Mouse (Mus musculus) liver, postnatal 0 days (tissue): ENCODE results near the gene Inmt. TPM values are rescaled to one million over a fixed set of nuclear protein-coding genes. Genes with fewer than 3 reads are reported as not detected.
A peak's percentile ranks its signal among the peaks of the same experiment; 100 is the strongest.
"Not testable (repeated sequence)": the region's sequence is repeated elsewhere in the genome, so short reads cannot be mapped to it uniquely, and the experiment has no call there.

Source experiments
- ATAC-seq: fragments of 200-750 bp; cut with Nextera tagmentation; 2 replicates; pipeline ENCODE4 v1.8.0; 2017; ENCODE audit warnings: mild to moderate bottlenecking, moderate library complexity
- DNase-seq: peaks from one replicate; pipeline ENCODE4 v3.0.0-alpha.2; 2016
- H3K27ac ChIP-seq: fragments of 300-500 bp; sonication (generic); 2 replicates; pipeline ENCODE4 v1.5.1; 2014; ENCODE audit warnings: antibody characterized with exemption, moderate library complexity, mild to moderate bottlenecking, low read depth
- H3K27me3 ChIP-seq: fragments of 300-500 bp; sonication (generic); 2 replicates; pipeline ENCODE4 v1.6.1; 2014; ENCODE audit warnings: low read length, control low read depth, mixed read lengths; ENCODE audit not compliant: insufficient read depth
- H3K36me3 ChIP-seq: fragments of 300-500 bp; sonication (generic); replicated peaks from 2 replicates; pipeline ENCODE4 v1.6.1; 2014; ENCODE audit warnings: mild to moderate bottlenecking, control low read depth, low read length, moderate library complexity, mixed read lengths; ENCODE audit not compliant: insufficient read depth
- H3K4me1 ChIP-seq: fragments of 300-500 bp; sonication (generic); 2 replicates; pipeline ENCODE4 v1.6.1; 2014; ENCODE audit warnings: antibody characterized with exemption, mild to moderate bottlenecking, control low read depth; ENCODE audit not compliant: insufficient read depth
- H3K4me2 ChIP-seq: fragments of 300-500 bp; sonication (generic); 2 replicates; pipeline ENCODE4 v1.6.1; 2014; ENCODE audit warnings: low read depth, mild to moderate bottlenecking, low read length, moderate library complexity, mixed read lengths
- H3K4me3 ChIP-seq: fragments of 300-500 bp; sonication (generic); 2 replicates; pipeline ENCODE4 v1.5.1; 2014; ENCODE audit warnings: low read depth, low read length
- H3K9ac ChIP-seq: fragments of 300-500 bp; sonication (generic); replicated peaks from 2 replicates; pipeline ENCODE4 v1.6.1; 2014; ENCODE audit warnings: mild to moderate bottlenecking, moderate library complexity
- H3K9me3 ChIP-seq: fragments of 300-500 bp; sonication (generic); 2 replicates; pipeline ENCODE4 v1.6.1; 2016; ENCODE audit warnings: mild to moderate bottlenecking, control low read depth, low read length, mixed read lengths
- CTCF ChIP-seq: sonication (generic); IDR thresholded peaks from 2 replicates; pipeline ENCODE4 v1.5.1; 2016; ENCODE audit warnings: antibody characterized with exemption, low read depth
- EP300 ChIP-seq: IDR thresholded peaks from 2 replicates; pipeline ENCODE4 v1.6.1; 2016; ENCODE audit warnings: antibody characterized with exemption, low read depth, mild to moderate bottlenecking
- WGBS: fragments of 180-500 bp; shearing (Covaris S2); extraction: QIAGEN DNeasy Blood & Tissue Kit; methylation state at CpG from one replicate; pipeline ENCODE4 v1.1.7; 2014; ENCODE audit not compliant: insufficient replicate concordance; 5-methylcytosine and 5-hydroxymethylcytosine counted together
- polyA plus RNA-seq: library from polyadenylated mRNA; unstranded; fragments of >200 nt; fragmentation: Nextera tagmentation; extraction: Ambion mirVana; gene quantifications from 2 replicates; pipeline ENCODE4 v1.2.1, GENCODE M21; 2015

The Inmt gene
- polyA plus RNA-seq, 1 experiment from 2014 or later = 9.8 TPM

DNA sequence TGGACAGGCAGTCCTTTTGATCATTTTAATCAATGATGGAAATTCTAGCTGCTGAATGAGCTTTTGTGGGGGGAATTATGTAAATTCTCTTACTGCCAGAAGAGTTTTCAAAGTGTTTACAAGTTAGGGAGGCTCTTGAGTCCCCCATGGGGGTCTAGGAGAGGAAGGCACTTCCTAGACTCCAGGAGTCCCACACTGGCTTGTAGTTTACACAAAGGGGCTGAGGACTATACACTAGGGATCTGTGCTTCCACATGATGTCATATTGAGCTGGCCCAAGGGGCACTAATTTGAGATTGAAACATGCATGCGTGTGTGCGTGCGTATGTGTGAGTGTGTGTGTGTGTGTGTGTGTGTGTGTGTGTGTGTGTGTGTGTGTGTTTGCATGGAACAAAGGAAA lies 29.1 kb upstream of the Inmt start:
- no peak overlapping the region for H3K27ac ChIP-seq
- H3K9me3 ChIP-seq = no peaks in the 10 kb centered on the region
- H3K36me3 ChIP-seq = no peaks in the 10 kb centered on the region
- H3K27me3 ChIP-seq = no peaks in the 10 kb centered on the region
- 72% methylated on average over 3 of the region's 3 CpGs for WGBS
- peak overlapping the region; percentile 58; the same call in 1 of the 2 replicates for H3K4me3 ChIP-seq
- peaks cover 3% of the 10 kb centered on the region; the same call in 1 of the 2 replicates for H3K4me1 ChIP-seq
- peak overlapping the region; percentile 89 for H3K4me2 ChIP-seq
- TF ChIP-seq EP300 = no peak
- no peak for TF ChIP-seq CTCF
- peak overlapping the region; percentile 54 for H3K9ac ChIP-seq
- ATAC-seq = no peak
- DNase-seq = no peak

GRCm38 (mm10) chr6:55202913-55203910 lies 28.4 kb upstream of the Inmt start, which contains the start of gene Mindy4:
TSS of gene Mindy4 (plus strand) at chr6:55203383.
- H3K4me3 ChIP-seq = peak within 1 kb of the TSS; percentile 58
- no peaks in the 10 kb centered on the region for H3K27me3 ChIP-seq
- H3K9ac ChIP-seq = peak within 1 kb of the TSS; percentile 54
- TF ChIP-seq CTCF (peak; percentile 55), EP300 (no peak)
- 5% methylated on average over 33 of the region's 33 CpGs for WGBS
- H3K4me1 ChIP-seq = peaks cover 3% of the 10 kb centered on the region; the same call in 1 of the 2 replicates
- H3K36me3 ChIP-seq = no peaks in the 10 kb centered on the region
- H3K9me3 ChIP-seq = no peaks in the 10 kb centered on the region
- DNase-seq (peak; percentile 79), ATAC-seq (peak; percentile 98)
- H3K27ac ChIP-seq = 0 out of 2 replicates have a peak within 1 kb of the TSS, but pooled peaks have one; percentile 44
- H3K4me2 ChIP-seq = peak within 1 kb of the TSS; percentile 89

DNA sequence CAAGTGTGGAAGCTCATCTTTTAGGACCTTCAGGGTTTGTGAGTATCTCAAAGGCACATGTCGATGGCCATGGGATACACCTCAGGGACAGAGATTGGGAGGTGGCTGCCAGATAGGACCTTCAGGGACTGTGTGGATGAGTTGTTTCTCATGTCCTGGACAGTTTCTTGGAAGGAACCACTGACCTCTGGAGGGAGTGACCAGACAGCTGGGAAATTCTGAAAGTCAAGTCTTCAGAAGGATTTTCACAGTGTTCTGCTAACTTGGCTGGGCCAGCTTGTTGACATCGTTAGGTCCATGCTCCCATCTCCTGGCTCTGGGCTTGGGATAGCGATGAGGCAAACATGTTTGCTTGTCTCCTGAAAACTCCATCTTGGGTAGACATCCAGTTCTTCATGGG lies 24.2 kb upstream of the Inmt start:
- H3K4me3 ChIP-seq = no peak overlapping the region
- H3K36me3 ChIP-seq = no peaks in the 10 kb centered on the region
- no peak overlapping the region for H3K9ac ChIP-seq
- TF ChIP-seq CTCF (no peak), EP300 (no peak)
- DNase-seq (no peak), ATAC-seq (no peak)
- H3K4me1 ChIP-seq = peaks cover 3% of the 10 kb centered on the region; the same call in 1 of the 2 replicates
- no peak overlapping the region for H3K27ac ChIP-seq
- 81% methylated on average over 3 of the region's 3 CpGs for WGBS
- H3K4me2 ChIP-seq = no peak overlapping the region
- H3K27me3 ChIP-seq = no peaks in the 10 kb centered on the region
- no peaks in the 10 kb centered on the region for H3K9me3 ChIP-seq

GRCm38 (mm10) chr6:55193171-55193570 lies 18.3 kb upstream of the Inmt start:
- Histone ChIP-seq H3K27me3 (no peaks in the 10 kb centered on the region), H3K9me3 (no peaks in the 10 kb centered on the region), H3K4me1 (no peaks in the 10 kb centered on the region), H3K4me3 (no peak overlapping the region), H3K4me2 (no peak overlapping the region), H3K27ac (no peak overlapping the region), H3K9ac (no peak overlapping the region), H3K36me3 (no peaks in the 10 kb centered on the region)
- no peak for ATAC-seq
- no peak for TF ChIP-seq CTCF
- no peak for TF ChIP-seq EP300
- DNase-seq = no peak
- WGBS = 77% methylated on average over 3 of the region's 3 CpGs

- TF ChIP-seq EP300 = no peak
- TF ChIP-seq CTCF = no peak
- no peak overlapping the region for H3K4me2 ChIP-seq
- no peak overlapping the region for H3K27ac ChIP-seq
- no peaks in the 10 kb centered on the region for H3K27me3 ChIP-seq
- ATAC-seq (no peak), DNase-seq (no peak)
- no peak overlapping the region for H3K4me3 ChIP-seq
- H3K4me1 ChIP-seq = no peaks in the 10 kb centered on the region
- no peaks in the 10 kb centered on the region for H3K9me3 ChIP-seq
- WGBS = 53% methylated on average over 4 of the region's 4 CpGs
- H3K36me3 ChIP-seq = no peaks in the 10 kb centered on the region
- H3K9ac ChIP-seq = no peak overlapping the region
Observed at GRCm38 (mm10) chr6:55191537-55191936, 16.7 kb upstream of the Inmt start.

DNA sequence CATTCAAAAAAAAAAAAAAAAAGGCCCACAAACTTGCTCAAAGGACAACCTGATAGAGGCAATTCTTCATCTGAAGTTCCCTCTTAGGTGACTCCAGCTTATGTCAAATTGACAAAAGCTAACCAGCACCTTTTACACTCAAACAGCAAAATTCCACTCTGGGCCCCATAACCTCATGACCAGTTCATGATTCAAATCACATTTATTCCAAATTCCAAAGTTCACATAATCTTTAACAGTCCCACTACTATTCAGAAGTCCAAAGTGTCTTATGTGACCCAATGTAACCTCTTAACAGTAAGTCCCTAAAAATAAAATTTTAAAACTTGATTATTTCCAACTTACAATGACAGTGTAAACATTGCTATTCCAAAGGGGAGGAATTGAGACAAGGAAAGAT lies 14.6 kb upstream of the Inmt start:
- no peaks in the 10 kb centered on the region for H3K4me1 ChIP-seq
- H3K4me2 ChIP-seq = no peak overlapping the region
- no peak overlapping the region for H3K4me3 ChIP-seq
- no peak overlapping the region for H3K27ac ChIP-seq
- H3K27me3 ChIP-seq = no peaks in the 10 kb centered on the region
- H3K9me3 ChIP-seq = no peaks in the 10 kb centered on the region
- no peak for TF ChIP-seq EP300
- no peak for TF ChIP-seq CTCF
- no peak overlapping the region for H3K9ac ChIP-seq
- DNase-seq (no peak), ATAC-seq (no peak)
- H3K36me3 ChIP-seq = no peaks in the 10 kb centered on the region

- not testable (repeated sequence) for H3K4me2 ChIP-seq, H3K9ac ChIP-seq, ATAC-seq, H3K4me3 ChIP-seq, H3K9me3 ChIP-seq, H3K27ac ChIP-seq, H3K36me3 ChIP-seq, H3K4me1 ChIP-seq, H3K27me3 ChIP-seq, DNase-seq
- 93% methylated on average over 17 of the region's 17 CpGs for WGBS
Observed at GRCm38 (mm10) chr6:55187827-55188226, 13.0 kb upstream of the Inmt start.
